Comparison of ENCODE assay signal across 13 mouse cellular contexts in the genomic region with DNA sequence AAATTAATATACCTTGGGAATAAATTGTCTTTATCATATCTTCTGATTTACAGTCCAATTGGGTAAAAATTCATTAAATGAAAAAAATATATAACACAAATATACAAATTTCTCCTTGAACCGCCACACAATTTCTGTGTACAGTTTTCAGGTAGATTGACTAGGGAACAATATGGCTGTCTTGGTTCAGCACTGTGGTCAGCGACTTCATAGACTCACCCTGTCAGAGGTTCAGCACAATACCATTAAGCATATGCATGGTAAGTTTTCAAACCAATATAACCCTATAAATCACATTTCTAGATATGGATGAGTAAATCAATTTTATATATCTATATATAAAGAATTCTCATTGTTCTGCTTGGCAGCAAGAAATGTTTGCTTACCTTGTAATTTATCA. TPM values are rescaled to one million over a fixed set of nuclear protein-coding genes. Genes with fewer than 3 reads are reported as not detected.
DNase-seq lines count a peak whose midpoint lies in the region; ATAC-seq and TF ChIP-seq lines count a peak whose summit lies in the region.
"Had no signal": no experiment of that assay in that cellular context is flagged by ENCODE, and none has a peak within 500 bp of the region (broad histone marks: within the 10 kb centered on the region; RNA-seq: fewer than 3 reads in every experiment).

No protein-coding gene starts in this region.

- no peak overlapping the region for H3ac ChIP-seq in myocyte (ENCODE audit: control insufficient read depth, insufficient read length)

- H3K27ac ChIP-seq in lung, postnatal 0 days (ENCODE audit: low read length) = no peak overlapping the region
- H3K27ac ChIP-seq in forebrain, embryonic 15.5 days (replicated peaks) = no peak overlapping the region
- H3K27ac ChIP-seq: gastrocnemius, adult 2 months; hindbrain, embryonic 14.5 days; macrophage had no signal

- H3K36me3 ChIP-seq in lung, postnatal 0 days (ENCODE audit: insufficient read depth, low read length) = no peaks in the 10 kb centered on the region
- H3K36me3 ChIP-seq in myocyte (ENCODE audit: control insufficient read depth, insufficient read depth) = no peaks in the 10 kb centered on the region
- no peaks in the 10 kb centered on the region for H3K36me3 ChIP-seq in forebrain, embryonic 15.5 days

- TF ChIP-seq EP300 in lung, postnatal 0 days (IDR thresholded peaks at IDR 0.05) = no peak

- no peak for TF ChIP-seq POLR2A in myocyte (IDR thresholded peaks at IDR 0.05; ENCODE audit: insufficient read length, low read depth)

- no peak for TF ChIP-seq CTCF in lung, postnatal 0 days (IDR thresholded peaks at IDR 0.05)

- 47% methylated on average over 2 of the region's 2 CpGs for WGBS in lung, postnatal 0 days
- 59% methylated on average over 2 of the region's 2 CpGs for WGBS in forebrain, embryonic 15.5 days

- no peaks in the 10 kb centered on the region for H3K9me3 ChIP-seq in lung, postnatal 0 days (ENCODE audit: low read length)
- H3K9me3 ChIP-seq in forebrain, embryonic 15.5 days = no peaks in the 10 kb centered on the region

- H3K79me2 ChIP-seq in myocyte (ENCODE audit: control insufficient read depth, insufficient read depth) = no peaks in the 10 kb centered on the region

- DNase-seq in adrenal gland, postnatal 10 days = peak; percentile 24
- DNase-seq in adrenal gland, adult 2 months = no peak
- DNase-seq in lung, postnatal 0 days (ENCODE audit: low spot score) = peak; percentile 15
- no peak for DNase-seq in lung, adult 18-20 months
- peak; percentile 80 for DNase-seq in embryo, embryonic 10.5 days (ENCODE audit: low spot score)
- no peak for DNase-seq in thymus, adult 18-20 months
- DNase-seq: gastrocnemius, adult 2 months had no signal

- peaks cover 31% of the 10 kb centered on the region for H3K27me3 ChIP-seq in lung, postnatal 0 days (replicated peaks; ENCODE audit: insufficient read depth, low read length)
- peaks cover 9% of the 10 kb centered on the region for H3K27me3 ChIP-seq in myocyte (ENCODE audit: control insufficient read depth, insufficient read depth, insufficient read length)
- peaks cover 9% of the 10 kb centered on the region; the same call in 1 of the 2 replicates for H3K27me3 ChIP-seq in forebrain, embryonic 15.5 days

- no peak overlapping the region for H3K4me3 ChIP-seq in lung, postnatal 0 days (ENCODE audit: low read depth, low read length)
- no peak overlapping the region for H3K4me3 ChIP-seq in myocyte
- H3K4me3 ChIP-seq in forebrain, embryonic 15.5 days = no peak overlapping the region
- H3K4me3 ChIP-seq: erythroblast, embryonic 14.5 days; gastrocnemius, adult 2 months had no signal

- no peak overlapping the region for H3K9ac ChIP-seq in lung, postnatal 0 days (replicated peaks; ENCODE audit: low read depth)
- no peak overlapping the region for H3K9ac ChIP-seq in forebrain, embryonic 15.5 days (replicated peaks)
- H3K9ac ChIP-seq: hindbrain, embryonic 14.5 days had no signal

- ATAC-seq in lung, postnatal 0 days = no peak
- ATAC-seq in forebrain, embryonic 15.5 days (replicated peaks) = no peak

- no peak overlapping the region for H3K4me2 ChIP-seq in lung, postnatal 0 days (replicated peaks; ENCODE audit: low read depth, low read length)
- H3K4me2 ChIP-seq in myocyte (ENCODE audit: low read depth) = no peak overlapping the region
- no peak overlapping the region for H3K4me2 ChIP-seq in forebrain, embryonic 15.5 days (replicated peaks)

- no peaks in the 10 kb centered on the region; the same call in 1 of the 2 replicates for H3K4me1 ChIP-seq in lung, postnatal 0 days (ENCODE audit: insufficient read depth, low read depth, low read length)
- H3K4me1 ChIP-seq in forebrain, embryonic 15.5 days = 0 out of 2 replicates have a peak, but pooled peaks cover 11% of the 10 kb centered on the region

TF ChIP-seq in myocyte, 11 proteins besides CTCF, POLR2A, EP300 and RAD21:
- TF ChIP-seq REST (IDR thresholded peaks at IDR 0.05; ENCODE audit: insufficient read depth, insufficient read length) (peak; percentile 72), SRF (IDR thresholded peaks at IDR 0.05; ENCODE audit: control insufficient read depth, insufficient read length, low read depth) (no peak)

RNA-seq across cellular contexts. Expression of a gene that starts 3.0 kb away (rescaled TPM):
- under 1 TPM; 0.06 to 0.15 TPM for total RNA-seq in adrenal gland, postnatal 10 days (2021)
- not detected for total RNA-seq in adrenal gland, adult 2 months (2021)
- polyA plus RNA-seq in adrenal gland, adult 2 months (2012; rRNA removed) = not detected in 2 replicates
- 0.05 and 0.12 TPM in 2 replicates for polyA plus RNA-seq in lung, postnatal 0 days (2015; fragmentation: Nextera tagmentation; extraction: Ambion mirVana)
- polyA plus RNA-seq in myocyte (2012; fragmentation: generic; extraction: Trizol) = 0.01 TPM
- 4.0 and 5.0 TPM in 2 replicates for polyA plus RNA-seq in forebrain, embryonic 15.5 days (2015; fragmentation: Nextera tagmentation; extraction: Ambion mirVana)
- total RNA-seq: gastrocnemius, adult 2 months had no signal
- polyA plus RNA-seq: macrophage; small intestine, adult 2 months had no signal

Comparison
In these comparisons a context has a peak if more than half of its experiments do, and no peak if none do; other contexts are left out.
1. DNase-seq: peak in adrenal gland, postnatal 10 days (single experiment), lung, postnatal 0 days (single experiment) and embryo, embryonic 10.5 days (single experiment); none in adrenal gland, adult 2 months (single experiment), lung, adult 18-20 months (0 of 2) and thymus, adult 18-20 months (0 of 2).